Mouse (Mus musculus): Measurements from ENCODE around the gene Atcay. TPM values are rescaled to one million over a fixed set of nuclear protein-coding genes. Genes with fewer than 3 reads are reported as not detected.

Gene Atcay
- total and polyA plus RNA-seq, 3 experiments, result 0.06 to 0.08 TPM; not detected in 1

DNA sequence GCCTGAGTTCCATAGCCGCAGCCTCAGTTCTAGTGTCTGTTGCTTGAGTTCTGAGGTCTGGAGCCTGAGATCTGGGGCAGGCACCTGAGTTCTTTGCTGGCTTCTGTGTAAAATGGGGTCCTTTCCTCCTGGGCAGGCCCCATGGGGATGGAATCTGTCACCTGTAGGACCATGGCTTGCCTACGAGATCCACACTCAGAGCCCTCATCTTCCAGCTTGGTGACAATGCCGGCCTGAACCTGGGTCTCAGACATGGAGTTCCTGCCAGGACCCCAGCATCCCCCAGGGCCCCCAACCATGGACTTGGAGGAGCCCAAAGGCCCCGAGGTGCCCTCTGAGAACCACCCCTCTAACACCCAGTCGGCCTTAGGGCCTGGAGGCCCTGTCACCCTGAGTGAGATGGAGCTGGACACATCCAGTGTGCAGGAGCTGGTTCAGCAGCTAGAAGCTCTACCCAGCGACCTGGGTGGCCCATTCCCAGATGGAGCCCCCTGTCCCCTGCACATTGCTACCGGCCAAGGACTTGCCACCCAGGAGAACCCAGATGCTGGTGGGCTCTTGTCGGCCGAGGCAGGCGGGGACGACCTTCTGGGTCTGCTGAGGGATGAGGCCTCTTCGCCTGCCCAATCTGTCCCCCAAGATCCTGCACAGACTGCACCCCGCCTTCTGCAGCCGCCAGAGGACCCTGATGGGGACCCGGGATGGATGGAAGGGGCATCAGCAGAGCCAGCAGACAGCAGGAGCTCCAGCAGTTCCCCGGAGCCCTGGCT is 38.2 kb upstream of the Atcay start:
- Histone ChIP-seq H3K4me3 (replicated peaks in 1 of 3; ENCODE audit: low read depth in 2 of 3, low read length in 2 of 3, poor library complexity in 1 of 3) (peak overlapping the region; percentile 84 to 98 (median 96)), H3K27ac (ENCODE audit: insufficient read depth, low read depth) (no peak overlapping the region), H3K79me2 (replicated peaks; ENCODE audit: control insufficient read depth, extremely low read depth, insufficient read depth, poor library complexity, severe bottlenecking) (peaks cover 17% of the 10 kb centered on the region), H3K4me1 (ENCODE audit: control insufficient read depth in 1 of 2, insufficient read depth in 2 of 2) (peaks cover 11 to 34% of the 10 kb centered on the region in 2 experiments), H3K4me2 (ENCODE audit: insufficient read depth, low read depth, poor library complexity, severe bottlenecking) (peak overlapping the region; percentile 57), H3K36me3 (replicated peaks in 1 of 2; ENCODE audit: control insufficient read depth in 1 of 2, insufficient read depth in 1 of 2, low read length in 1 of 2) (peaks cover 57 to 63% of the 10 kb centered on the region in 2 experiments), H3K27me3 (replicated peaks) (no peaks in the 10 kb centered on the region), H3K9me3 (replicated peaks; ENCODE audit: low read length) (no peaks in the 10 kb centered on the region), H3K9ac (ENCODE audit: insufficient read depth, low read depth) (peak overlapping the region; percentile 95)
- in situ Hi-C loops (cut with MboI; ENCODE audit: low pct_ligation_motif_present, low pct_unique_long_range_greater_than_20kb, low sequenced_read_pairs) (no loop called here), dilution Hi-C loops (cut with MboI; ENCODE audit: extremely low pct_ligation_motif_present, extremely low pct_unique_long_range_greater_than_20kb, low sequenced_read_pairs) (no loop called here)
- DNase-seq (ENCODE audit: extremely low read depth), result no peak
- TF ChIP-seq MAFK (IDR thresholded peaks at IDR 0.05; ENCODE audit: insufficient replicate concordance, low read length) (no peak), ETS1 (conservative IDR thresholded peaks at IDR 0.05; ENCODE audit: low read depth, low read length) (no peak), GABPA (IDR thresholded peaks at IDR 0.05; ENCODE audit: insufficient replicate concordance, low read depth, low read length) (no peak), RAD21 (IDR thresholded peaks at IDR 0.05; ENCODE audit: low read depth, low read length) (no peak), USF1 (IDR thresholded peaks at IDR 0.05; ENCODE audit: low read depth, low read length) (no peak), MEF2A (IDR thresholded peaks at IDR 0.05; ENCODE audit: borderline replicate concordance, low read depth, low read length) (no peak), JUND (conservative IDR thresholded peaks at IDR 0.05; ENCODE audit: low read depth, low read length) (no peak), SMC3 (IDR thresholded peaks at IDR 0.05; ENCODE audit: low read depth, low read length) (no peak), UBTF (IDR thresholded peaks at IDR 0.05; ENCODE audit: low read depth, low read length) (no peak), MAX (IDR thresholded peaks at IDR 0.05; ENCODE audit: low read length) (no peak), ZC3H11A (IDR thresholded peaks at IDR 0.05; ENCODE audit: low read depth, low read length) (no peak), NELFE (IDR thresholded peaks at IDR 0.05; ENCODE audit: low read depth, low read length) (no peak), EP300 (IDR thresholded peaks at IDR 0.05; ENCODE audit: low read length) (no peak)

DNA sequence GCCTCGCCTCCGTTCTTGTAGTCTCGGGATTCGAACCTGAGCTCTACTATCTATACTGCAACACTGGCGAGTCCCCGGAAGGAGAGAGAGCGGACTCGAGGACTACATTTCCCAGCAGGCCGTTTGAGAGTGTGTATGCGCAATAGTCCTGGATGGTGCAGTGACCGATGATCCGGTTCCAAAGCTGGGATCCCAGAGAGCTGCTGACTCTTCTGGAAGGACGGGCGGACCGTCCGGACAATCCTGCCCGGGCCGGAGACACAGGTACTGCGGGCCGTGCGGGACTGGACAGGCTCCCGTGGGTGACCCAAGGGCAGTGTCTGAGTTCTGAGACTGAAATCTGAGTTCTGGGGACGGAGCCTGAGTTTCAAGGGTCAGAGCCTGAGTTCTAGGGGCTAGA is 37.4 kb upstream of the Atcay start:
- peak; percentile 91 for DNase-seq (ENCODE audit: extremely low read depth)
- Histone ChIP-seq H3K79me2 (replicated peaks; ENCODE audit: control insufficient read depth, extremely low read depth, insufficient read depth, poor library complexity, severe bottlenecking) (peaks cover 17% of the 10 kb centered on the region), H3K9me3 (replicated peaks; ENCODE audit: low read length) (no peaks in the 10 kb centered on the region), H3K4me3 (replicated peaks in 1 of 3; ENCODE audit: low read depth in 2 of 3, low read length in 2 of 3, poor library complexity in 1 of 3) (peak overlapping the region; percentile 84 to 98 (median 96)), H3K9ac (ENCODE audit: insufficient read depth, low read depth) (peak overlapping the region; percentile 95), H3K27me3 (replicated peaks) (no peaks in the 10 kb centered on the region), H3K27ac (ENCODE audit: insufficient read depth, low read depth) (no peak overlapping the region), H3K36me3 (replicated peaks in 1 of 2; ENCODE audit: control insufficient read depth in 1 of 2, insufficient read depth in 1 of 2, low read length in 1 of 2) (peaks cover 58 to 63% of the 10 kb centered on the region in 2 experiments), H3K4me1 (ENCODE audit: control insufficient read depth in 1 of 2, insufficient read depth in 2 of 2) (peaks cover 11 to 42% of the 10 kb centered on the region in 2 experiments), H3K4me2 (ENCODE audit: insufficient read depth, low read depth, poor library complexity, severe bottlenecking) (peak overlapping the region; percentile 57; the same call in 1 of the 2 replicates)
- in situ Hi-C loops (cut with MboI; ENCODE audit: low pct_ligation_motif_present, low pct_unique_long_range_greater_than_20kb, low sequenced_read_pairs) (no loop called here), dilution Hi-C loops (cut with MboI; ENCODE audit: extremely low pct_ligation_motif_present, extremely low pct_unique_long_range_greater_than_20kb, low sequenced_read_pairs) (no loop called here)
- TF ChIP-seq ETS1 (conservative IDR thresholded peaks at IDR 0.05; ENCODE audit: low read depth, low read length) (no peak), ELF1 (IDR thresholded peaks at IDR 0.05; ENCODE audit: low read depth, low read length) (peak; percentile 95), GABPA (IDR thresholded peaks at IDR 0.05; ENCODE audit: insufficient replicate concordance, low read depth, low read length) (peak; percentile 53; the same call in 1 of the 2 replicates), TBP (conservative IDR thresholded peaks at IDR 0.05; ENCODE audit: low read depth, low read length) (0 out of 2 replicates have a peak, but pooled peaks have one; percentile 42), TCF12 (IDR thresholded peaks at IDR 0.05; ENCODE audit: low read depth, low read length) (peak; percentile 12; the same call in 1 of the 2 replicates), EP300 (IDR thresholded peaks at IDR 0.05; ENCODE audit: low read length) (no peak), MXI1 (IDR thresholded peaks at IDR 0.05; ENCODE audit: low read depth, low read length) (peak; percentile 57; the same call in 1 of the 2 replicates), KAT2A (IDR thresholded peaks at IDR 0.05; ENCODE audit: insufficient replicate concordance, low read length) (peak; percentile 92; the same call in 1 of the 2 replicates), MYC (IDR thresholded peaks at IDR 0.05; ENCODE audit: low read depth, low read length) (peak; percentile 34; the same call in 1 of the 2 replicates), BHLHE40 (IDR thresholded peaks at IDR 0.05; ENCODE audit: low read depth, low read length) (peak; percentile 78), HCFC1 (IDR thresholded peaks at IDR 0.05; ENCODE audit: low read depth, low read length) (peak; percentile 97), IRF4 (IDR thresholded peaks at IDR 0.05; ENCODE audit: low read depth, low read length) (0 out of 2 replicates have a peak, but pooled peaks have one; percentile 11), NELFE (IDR thresholded peaks at IDR 0.05; ENCODE audit: low read depth, low read length) (0 out of 2 replicates have a peak, but pooled peaks have one; percentile 40), POLR2AphosphoS2 (IDR thresholded peaks at IDR 0.05; ENCODE audit: low read depth, low read length) (no peak), POLR2A (IDR thresholded peaks at IDR 0.05; ENCODE audit: low read depth, low read length) (peak; percentile 64; the same call in 1 of the 2 replicates), MAX (IDR thresholded peaks at IDR 0.05; ENCODE audit: low read length) (0 out of 2 replicates have a peak, but pooled peaks have one; percentile 8), SMC3 (IDR thresholded peaks at IDR 0.05; ENCODE audit: low read depth, low read length) (no peak), ZMIZ1 (IDR thresholded peaks at IDR 0.05; ENCODE audit: low read depth, low read length) (no peak), NRF1 (IDR thresholded peaks at IDR 0.05; ENCODE audit: low read depth, low read length) (peak; percentile 84)

All from CH12.LX (cell line).